Mouse (Mus musculus): Measurements from ENCODE around the gene Map3k9.

DNA sequence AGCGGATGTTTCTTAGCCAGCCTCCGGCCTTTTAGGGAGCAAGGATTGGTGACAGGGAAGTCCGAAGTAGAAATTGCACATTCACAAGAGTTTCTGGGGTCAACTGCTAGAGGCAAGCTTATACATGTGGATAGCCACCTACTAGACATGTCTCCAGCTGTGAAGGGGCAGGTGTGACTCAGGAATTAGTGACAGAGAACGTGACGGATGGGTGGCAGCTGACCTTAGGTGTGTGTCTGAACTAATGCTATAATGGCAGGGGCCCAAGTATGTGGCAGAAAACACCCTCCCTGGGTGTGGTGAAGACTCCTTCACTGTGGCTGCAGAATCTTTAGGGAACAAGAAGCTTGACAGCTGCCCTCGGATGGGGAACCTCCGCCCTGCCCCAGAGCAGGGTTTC, 57.6 kb downstream of the Map3k9 start:
- TF ChIP-seq GATA1 (IDR thresholded peaks at IDR 0.05; ENCODE audit: borderline replicate concordance, low read length) (no peak), FLI1 (IDR thresholded peaks at IDR 0.05; ENCODE audit: low read length) (no peak)
